Comparison of ENCODE assay signal across 29 mouse cellular contexts in genomic region chr7:90325166-90325565, GRCm38 (mm10). TPM values are rescaled to one million over a fixed set of nuclear protein-coding genes. Genes with fewer than 3 reads are reported as not detected.
DNase-seq lines count a peak whose midpoint lies in the region; ATAC-seq and TF ChIP-seq lines count a peak whose summit lies in the region.
"Had no signal": no experiment of that assay in that cellular context is flagged by ENCODE, and none has a peak within 500 bp of the region (broad histone marks: within the 10 kb centered on the region; RNA-seq: fewer than 3 reads in every experiment).

No protein-coding gene starts in this region.

- H3K9ac ChIP-seq in intestine, embryonic 14.5 days (ENCODE audit: low read length): no peak overlapping the region
- H3K9ac ChIP-seq in intestine, postnatal 0 days (ENCODE audit: low read depth, low read length): no peak overlapping the region

- H3K79me2 ChIP-seq in C2C12 (ENCODE audit: control insufficient read depth, insufficient read depth): no peaks in the 10 kb centered on the region

- no peak overlapping the region for H3ac ChIP-seq in C2C12 (ENCODE audit: control insufficient read depth, insufficient read length, low read depth)

- no peak for TF ChIP-seq CTCF in intestine, postnatal 0 days (IDR thresholded peaks at IDR 0.05; ENCODE audit: low read depth)
- TF ChIP-seq CTCF in C2C12 (IDR thresholded peaks at IDR 0.05; ENCODE audit: control insufficient read depth, insufficient read depth, insufficient read length): no peak

- 93% methylated on average over 4 of the region's 4 CpGs for WGBS in intestine, embryonic 14.5 days
- 93% methylated on average over 4 of the region's 4 CpGs for WGBS in intestine, postnatal 0 days

- no peak overlapping the region for H3K27ac ChIP-seq in intestine, embryonic 14.5 days (ENCODE audit: low read depth)
- no peak overlapping the region for H3K27ac ChIP-seq in intestine, postnatal 0 days (ENCODE audit: low read depth, low read length)

- peak; percentile 4 for DNase-seq in intestine, embryonic 14.5 days (ENCODE audit: low spot score)
- peak; percentile 29 for DNase-seq in 3T3-L1 (ENCODE audit: low read depth, low spot score)
- peak; percentile 55 for DNase-seq in NIH3T3 (ENCODE audit: low read depth)
- no peak for DNase-seq in left cerebral cortex, adult 8-10 months (ENCODE audit: low spot score in 2 of 2)
- DNase-seq in heart, adult 9 months (ENCODE audit: low spot score in 2 of 2): no peak
- DNase-seq: adrenal gland, adult 2 months; adrenal gland, adult 8-10 months; adrenal gland, postnatal 10 days; adrenal gland, postnatal 14 days; adrenal gland, postnatal 25 days; adrenal gland, postnatal 36 days; B cell, adult 2 months; cerebellum, adult 11 months; cerebellum, adult 11-12 months; cerebellum, adult 18-20 months; cerebellum, adult 2 months; cerebellum, adult 8-10 months; cerebellum, adult 9-10 months had no signal

- H3K36me3 ChIP-seq in intestine, embryonic 14.5 days (ENCODE audit: control insufficient read depth, insufficient read depth, low read length): no peaks in the 10 kb centered on the region
- no peaks in the 10 kb centered on the region for H3K36me3 ChIP-seq in intestine, postnatal 0 days (ENCODE audit: control insufficient read depth, insufficient read depth)
- H3K36me3 ChIP-seq in C2C12 (ENCODE audit: control insufficient read depth, insufficient read depth): no peaks in the 10 kb centered on the region
- H3K36me3 ChIP-seq: G1E had no signal

- no peaks in the 10 kb centered on the region for H3K4me1 ChIP-seq in intestine, embryonic 14.5 days (replicated peaks; ENCODE audit: control insufficient read depth, insufficient read depth, low read length)
- no peaks in the 10 kb centered on the region for H3K4me1 ChIP-seq in intestine, postnatal 0 days (replicated peaks; ENCODE audit: control insufficient read depth, insufficient read depth, low read length)

- no peaks in the 10 kb centered on the region for H3K9me3 ChIP-seq in intestine, embryonic 14.5 days (ENCODE audit: control insufficient read depth, low read length)
- H3K9me3 ChIP-seq in intestine, postnatal 0 days (ENCODE audit: control insufficient read depth): no peaks in the 10 kb centered on the region
- H3K9me3 ChIP-seq: G1E had no signal

- ATAC-seq in intestine, embryonic 14.5 days (replicated peaks; ENCODE audit: low FRiP score, low TSS enrichment, low read depth): no peak
- no peak for ATAC-seq in intestine, postnatal 0 days
- no peak for ATAC-seq in activated CD4-positive, CD25-positive, alpha-beta regulatory T cell, adult 4 months
- ATAC-seq: CD4-positive, CD25-positive, alpha-beta regulatory T cell, adult 4 months; Patski had no signal

- no peak overlapping the region for H3K4me3 ChIP-seq in intestine, embryonic 14.5 days (ENCODE audit: low read depth, low read length)
- no peak overlapping the region for H3K4me3 ChIP-seq in intestine, postnatal 0 days (ENCODE audit: low read depth, low read length)
- no peak overlapping the region for H3K4me3 ChIP-seq in C2C12 (ENCODE audit: insufficient read depth, poor library complexity, severe bottlenecking)

- peaks cover 5% of the 10 kb centered on the region for H3K79me3 ChIP-seq in C2C12 (ENCODE audit: low read depth)

- H3K4me2 ChIP-seq in intestine, embryonic 14.5 days (ENCODE audit: low read length): no peak overlapping the region
- no peak overlapping the region for H3K4me2 ChIP-seq in intestine, postnatal 0 days (replicated peaks; ENCODE audit: low read depth)

- H3K27me3 ChIP-seq in intestine, embryonic 14.5 days (replicated peaks; ENCODE audit: control insufficient read depth, insufficient read depth, low read length): no peaks in the 10 kb centered on the region
- no peaks in the 10 kb centered on the region for H3K27me3 ChIP-seq in intestine, postnatal 0 days (replicated peaks; ENCODE audit: control insufficient read depth, insufficient read depth, low read length)
- H3K27me3 ChIP-seq in C2C12 (ENCODE audit: control insufficient read depth, insufficient read depth, insufficient read length): no peaks in the 10 kb centered on the region
- H3K27me3 ChIP-seq: CH12.LX, Patski had no signal

TF ChIP-seq in C2C12, 6 proteins besides CTCF, POLR2A, EP300 and RAD21:
- TF ChIP-seq MYOD1 (IDR thresholded peaks at IDR 0.05; ENCODE audit: control insufficient read depth, insufficient read length, low read depth): peak; percentile 59
- TF ChIP-seq USF1 (IDR thresholded peaks at IDR 0.05; ENCODE audit: low read depth): no peak
TF ChIP-seq in C2C12: peak in this region for 1.

RNA-seq across cellular contexts. Expression of gene Sytl2, which starts 23.1 kb away (rescaled TPM):
- polyA plus RNA-seq in intestine, embryonic 14.5 days (2014; fragmentation: Nextera tagmentation; extraction: Ambion mirVana): 8.8 and 9.1 TPM in 2 replicates
- 7.0 and 7.4 TPM in 2 replicates for polyA plus RNA-seq in intestine, postnatal 0 days (2015; fragmentation: Nextera tagmentation; extraction: Ambion mirVana)
- 21.9 TPM for polyA plus RNA-seq in C2C12 (2012; fragmentation: generic; extraction: Trizol)
- 100 to 1,000 TPM in 1 of 4 experiments, 10 to 100 TPM in 3; 79.5 to 104 (median 86.6) TPM for total RNA-seq in left cerebral cortex, adult 8-10 months (2022)
- 10 to 100 TPM; 25.2 to 28.4 TPM for polyA plus RNA-seq in activated CD4-positive, CD25-positive, alpha-beta regulatory T cell, adult 4 months (2017; shearing (Covaris generic))
- total RNA-seq: MEL had no signal
- polyA plus RNA-seq: G1E had no signal

RNA-seq across cellular contexts. Expression of gene Ccdc83, which starts 59.6 kb away (rescaled TPM):
- polyA plus RNA-seq in intestine, embryonic 14.5 days (2014; fragmentation: Nextera tagmentation; extraction: Ambion mirVana): not detected in 2 replicates
- not detected in 2 replicates for polyA plus RNA-seq in intestine, postnatal 0 days (2015; fragmentation: Nextera tagmentation; extraction: Ambion mirVana)
- not detected for polyA plus RNA-seq in C2C12 (2012; fragmentation: generic; extraction: Trizol)
- total RNA-seq in left cerebral cortex, adult 8-10 months (2022): not detected
- under 1 TPM in 1 of 2 experiments, not detected in 1; 0.32 TPM for polyA plus RNA-seq in activated CD4-positive, CD25-positive, alpha-beta regulatory T cell, adult 4 months (2017; shearing (Covaris generic))
- total RNA-seq: adrenal gland, adult 18-20 months; adrenal gland, adult 2 months; adrenal gland, adult 8-10 months; adrenal gland, postnatal 10 days; adrenal gland, postnatal 14 days; adrenal gland, postnatal 25 days; adrenal gland, postnatal 36 days; adrenal gland, postnatal 4 days; CH12.LX; MEL had no signal
- polyA plus RNA-seq: adrenal gland, adult 2 months; brain, embryonic 14.5 days; CD4-positive, CD25-positive, alpha-beta regulatory T cell, adult 4 months; cerebellum, adult 2 months; G1E; Patski had no signal

Comparison
In these comparisons a context has a peak if more than half of its experiments do, and no peak if none do; other contexts are left out.
1. DNase-seq: peak in intestine, embryonic 14.5 days (single experiment), 3T3-L1 (single experiment) and NIH3T3 (single experiment); none in left cerebral cortex, adult 8-10 months (0 of 2) and heart, adult 9 months (0 of 2).